In the genomic region with DNA sequence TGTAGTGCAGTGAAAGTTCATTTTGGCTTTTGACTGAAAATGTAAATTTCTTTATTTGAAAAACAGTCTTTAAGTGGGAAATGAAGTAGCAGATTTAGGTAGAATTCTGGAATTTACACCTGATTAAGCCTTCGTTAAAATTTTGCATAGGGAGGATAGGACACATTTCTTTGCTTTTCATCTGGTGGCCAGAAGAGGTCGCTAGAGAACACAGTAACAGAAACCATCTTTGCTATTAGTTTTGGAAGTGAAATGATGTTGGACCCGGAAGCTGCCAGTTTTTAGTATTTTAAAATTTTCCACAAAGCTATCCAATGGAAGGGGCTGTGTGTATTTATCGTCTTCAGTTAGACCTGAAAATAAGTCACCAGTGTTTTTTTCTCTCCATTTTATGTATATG, we compare ENCODE assay signal across 8 mouse cellular contexts. TPM values are rescaled to one million over a fixed set of nuclear protein-coding genes. Genes with fewer than 3 reads are reported as not detected.
A peak's percentile ranks its signal among the peaks of the same experiment; 100 is the strongest.
DNase-seq lines count a peak whose midpoint lies in the region; ATAC-seq lines count a peak whose summit lies in the region.

No protein-coding gene starts in this region.

- no peaks in the 10 kb centered on the region for H3K9me3 ChIP-seq in heart, embryonic 12.5 days (replicated peaks)
- no peaks in the 10 kb centered on the region for H3K9me3 ChIP-seq in midbrain, embryonic 14.5 days (ENCODE audit: control insufficient read depth, low read length)
- no peaks in the 10 kb centered on the region for H3K9me3 ChIP-seq in midbrain, embryonic 13.5 days

- H3K4me2 ChIP-seq in heart, embryonic 12.5 days = no peak overlapping the region
- no peak overlapping the region for H3K4me2 ChIP-seq in midbrain, embryonic 14.5 days (ENCODE audit: low read length)
- H3K4me2 ChIP-seq in midbrain, embryonic 13.5 days (replicated peaks) = no peak overlapping the region

- DNase-seq in heart, postnatal 10 days = peak; percentile 47 to 65
- peak; percentile 78 for DNase-seq in midbrain, embryonic 14.5 days
- peak; percentile 53 for DNase-seq in R1 (ENCODE audit: low read depth, low spot score)
- DNase-seq in urinary bladder, postnatal 25 days (ENCODE audit: low spot score) = no peak
- DNase-seq in urinary bladder, postnatal 10 days (ENCODE audit: low spot score) = no peak

- no peaks in the 10 kb centered on the region for H3K4me1 ChIP-seq in heart, embryonic 12.5 days (replicated peaks)
- no peaks in the 10 kb centered on the region for H3K4me1 ChIP-seq in midbrain, embryonic 14.5 days (ENCODE audit: control insufficient read depth, insufficient read depth, low read length)
- no peaks in the 10 kb centered on the region for H3K4me1 ChIP-seq in midbrain, embryonic 13.5 days (replicated peaks)

- no peak for ATAC-seq in heart, embryonic 12.5 days (ENCODE audit: insufficient number of reproducible peaks, low FRiP score)
- no peak for ATAC-seq in midbrain, embryonic 14.5 days (ENCODE audit: low FRiP score, low TSS enrichment)
- no peak for ATAC-seq in midbrain, embryonic 13.5 days
- peak; percentile 38 to 51; a peak in 1 of 4 replicates for ATAC-seq in hematopoietic stem cell, adult 5-6 weeks (replicated peaks in 1 of 2; ENCODE audit: insufficient read depth in 1 of 2, low FRiP score in 2 of 2, low TSS enrichment in 1 of 2, low read depth in 1 of 2, poor library complexity in 2 of 2, severe bottlenecking in 2 of 2)

- no peak overlapping the region for H3K9ac ChIP-seq in heart, embryonic 12.5 days
- no peak overlapping the region for H3K9ac ChIP-seq in midbrain, embryonic 14.5 days (replicated peaks; ENCODE audit: low read length)
- no peak overlapping the region for H3K9ac ChIP-seq in midbrain, embryonic 13.5 days (replicated peaks)

- H3K27ac ChIP-seq in heart, embryonic 12.5 days (ENCODE audit: poor library complexity, severe bottlenecking) = no peak overlapping the region
- H3K27ac ChIP-seq in midbrain, embryonic 14.5 days (replicated peaks; ENCODE audit: low read depth, low read length) = no peak overlapping the region
- no peak overlapping the region for H3K27ac ChIP-seq in midbrain, embryonic 13.5 days

- H3K36me3 ChIP-seq in heart, embryonic 12.5 days = peaks cover 67% of the 10 kb centered on the region
- peaks cover 72% of the 10 kb centered on the region for H3K36me3 ChIP-seq in midbrain, embryonic 14.5 days (ENCODE audit: control insufficient read depth, insufficient read depth, low read length)
- H3K36me3 ChIP-seq in midbrain, embryonic 13.5 days = peaks cover 85% of the 10 kb centered on the region

- H3K27me3 ChIP-seq in heart, embryonic 12.5 days (replicated peaks) = no peaks in the 10 kb centered on the region
- no peaks in the 10 kb centered on the region for H3K27me3 ChIP-seq in midbrain, embryonic 14.5 days (ENCODE audit: control insufficient read depth, insufficient read depth, low read length)
- no peaks in the 10 kb centered on the region for H3K27me3 ChIP-seq in midbrain, embryonic 13.5 days

- 55% methylated on average over 4 of the region's 4 CpGs for WGBS in heart, embryonic 12.5 days
- WGBS in midbrain, embryonic 14.5 days = 59% methylated on average over 4 of the region's 4 CpGs
- WGBS in midbrain, embryonic 13.5 days = 61% methylated on average over 4 of the region's 4 CpGs

- no peak overlapping the region for H3K4me3 ChIP-seq in heart, embryonic 12.5 days
- H3K4me3 ChIP-seq in midbrain, embryonic 14.5 days (replicated peaks; ENCODE audit: low read depth, low read length) = no peak overlapping the region
- no peak overlapping the region for H3K4me3 ChIP-seq in midbrain, embryonic 13.5 days (replicated peaks)

- intact Hi-C loops in heart, postnatal 10 days (cut with DNase I) = loop anchor here (1.0 to 10.0 kb wide), 3 partner anchors 578 to 1159 kb away; no protein-coding TSS in a partner anchor

RNA-seq across cellular contexts. Expression of gene Tyw1, which starts 20.1 kb away (rescaled TPM):
- total RNA-seq in heart, postnatal 10 days (2021) = 1 to 10 TPM; 9.4 to 9.5 TPM
- polyA plus RNA-seq in heart, embryonic 12.5 days (2016; fragmentation: Nextera tagmentation; extraction: Ambion mirVana) = 17.7 and 18.9 TPM in 2 replicates
- polyA plus RNA-seq in midbrain, embryonic 14.5 days (2014; fragmentation: Nextera tagmentation; extraction: Ambion mirVana) = 18.5 and 26.4 TPM in 2 replicates
- polyA plus RNA-seq in midbrain, embryonic 13.5 days (2015; fragmentation: Nextera tagmentation; extraction: Ambion mirVana) = 24.8 and 25.4 TPM in 2 replicates
- 40.5 and 53.1 TPM in 2 replicates for total RNA-seq in hematopoietic stem cell, adult 5-6 weeks (2017)

RNA-seq across cellular contexts. Expression of gene Sbds, which starts 20.2 kb away (rescaled TPM):
- 10 to 100 TPM; 44.3 to 46.8 TPM for total RNA-seq in heart, postnatal 10 days (2021)
- 62.8 and 65.3 TPM in 2 replicates for polyA plus RNA-seq in heart, embryonic 12.5 days (2016; fragmentation: Nextera tagmentation; extraction: Ambion mirVana)
- polyA plus RNA-seq in midbrain, embryonic 14.5 days (2014; fragmentation: Nextera tagmentation; extraction: Ambion mirVana) = 44.1 and 56.8 TPM in 2 replicates
- polyA plus RNA-seq in midbrain, embryonic 13.5 days (2015; fragmentation: Nextera tagmentation; extraction: Ambion mirVana) = 61.2 and 63.6 TPM in 2 replicates
- 86.6 and 133 TPM in 2 replicates for total RNA-seq in hematopoietic stem cell, adult 5-6 weeks (2017)

RNA-seq across cellular contexts. Expression of gene Tmem248, which starts 58.6 kb away (rescaled TPM):
- 10 to 100 TPM; 41.3 to 41.7 TPM for total RNA-seq in heart, postnatal 10 days (2021)
- 41.5 and 43.6 TPM in 2 replicates for polyA plus RNA-seq in heart, embryonic 12.5 days (2016; fragmentation: Nextera tagmentation; extraction: Ambion mirVana)
- 29.5 and 33.2 TPM in 2 replicates for polyA plus RNA-seq in midbrain, embryonic 14.5 days (2014; fragmentation: Nextera tagmentation; extraction: Ambion mirVana)
- polyA plus RNA-seq in midbrain, embryonic 13.5 days (2015; fragmentation: Nextera tagmentation; extraction: Ambion mirVana) = 22.7 and 24.0 TPM in 2 replicates
- total RNA-seq in hematopoietic stem cell, adult 5-6 weeks (2017) = 40.9 and 43.5 TPM in 2 replicates

Comparison
In these comparisons a context has a peak if more than half of its experiments do, and no peak if none do; other contexts are left out.
1. DNase-seq: peak in heart, postnatal 10 days (2 of 2), midbrain, embryonic 14.5 days (single experiment) and R1 (single experiment); none in urinary bladder, postnatal 25 days (single experiment) and urinary bladder, postnatal 10 days (single experiment).
2. ATAC-seq: peak in hematopoietic stem cell, adult 5-6 weeks (2 of 2); none in heart, embryonic 12.5 days (single experiment), midbrain, embryonic 14.5 days (single experiment) and midbrain, embryonic 13.5 days (single experiment).